Mouse (Mus musculus): ENCODE measurements around the gene Gm32742. TPM values are rescaled to one million over a fixed set of nuclear protein-coding genes. Genes with fewer than 3 reads are reported as not detected.

Gm32742 gene
- polyA plus RNA-seq, 1 experiment from 2014 or later, result not detected

GRCm38 (mm10) chr9:51136985-51137384 lies 28.3 kb downstream of the Gm32742 start:
- H3K27ac ChIP-seq, result no peak overlapping the region
- no peaks in the 10 kb centered on the region for H3K36me3 ChIP-seq (ENCODE audit: inconsistent target)
- no peaks in the 10 kb centered on the region for H3K79me2 ChIP-seq (ENCODE audit: inconsistent target)
- WGBS (ENCODE audit: missing documents), result 67% methylated on average over 3 of the region's 3 CpGs
- H3K4me3 ChIP-seq (ENCODE audit: inconsistent target), result no peak overlapping the region

GRCm38 (mm10) chr9:51114767-51115166 lies 50.5 kb downstream of the Gm32742 start:
- H3K79me2 ChIP-seq (ENCODE audit: inconsistent target), result no peaks in the 10 kb centered on the region
- H3K4me3 ChIP-seq (ENCODE audit: inconsistent target), result no peak overlapping the region
- WGBS (ENCODE audit: missing documents), result 72% methylated on average over 4 of the region's 4 CpGs
- H3K36me3 ChIP-seq (ENCODE audit: inconsistent target), result no peaks in the 10 kb centered on the region
- H3K27ac ChIP-seq, result no peak overlapping the region

- Histone ChIP-seq H3K79me2 (ENCODE audit: inconsistent target) (no peaks in the 10 kb centered on the region), H3K36me3 (ENCODE audit: inconsistent target) (no peaks in the 10 kb centered on the region), H3K27ac (no peak overlapping the region), H3K4me3 (ENCODE audit: inconsistent target) (no peak overlapping the region)
- 58% methylated on average over 2 of the region's 2 CpGs for WGBS (ENCODE audit: missing documents)
Measured at GRCm38 (mm10) chr9:51105751-51106150, 59.6 kb downstream of the Gm32742 start.

GRCm38 (mm10) chr9:51103808-51104514 lies 61.4 kb downstream of the Gm32742 start:
- 28% methylated on average over 20 of the region's 30 CpGs for WGBS (ENCODE audit: missing documents)
- Histone ChIP-seq H3K36me3 (ENCODE audit: inconsistent target) (no peaks in the 10 kb centered on the region), H3K4me3 (ENCODE audit: inconsistent target) (no peak overlapping the region), H3K27ac (no peak overlapping the region), H3K79me2 (ENCODE audit: inconsistent target) (no peaks in the 10 kb centered on the region)

- Histone ChIP-seq H3K27ac (no peak overlapping the region), H3K79me2 (ENCODE audit: inconsistent target) (no peaks in the 10 kb centered on the region), H3K36me3 (ENCODE audit: inconsistent target) (no peaks in the 10 kb centered on the region), H3K4me3 (ENCODE audit: inconsistent target) (no peak overlapping the region)
- 5% methylated on average over 38 of the region's 44 CpGs for WGBS (ENCODE audit: missing documents)
Measured at GRCm38 (mm10) chr9:51102963-51103807, 62.1 kb downstream of the Gm32742 start.

- Histone ChIP-seq H3K4me3 (ENCODE audit: inconsistent target) (no peak within 1 kb of the TSS), H3K27ac (no peak within 1 kb of the TSS), H3K36me3 (ENCODE audit: inconsistent target) (no peaks in the 10 kb centered on the region), H3K79me2 (ENCODE audit: inconsistent target) (no peaks in the 10 kb centered on the region)
- WGBS (ENCODE audit: missing documents), result 11% methylated on average over 27 of the region's 27 CpGs
Measured at GRCm38 (mm10) chr9:51101756-51102425, 63.4 kb downstream of the Gm32742 start, which contains the start of gene 4833427G06Rik. Gene 4833427G06Rik, minus strand, starts transcription at chr9:51102078.

GRCm38 (mm10) chr9:51096306-51096705 lies 69.0 kb downstream of the Gm32742 start:
- WGBS (ENCODE audit: missing documents), result 52% methylated on average over 2 of the region's 2 CpGs
- H3K4me3 ChIP-seq (ENCODE audit: inconsistent target), result no peak overlapping the region
- H3K79me2 ChIP-seq (ENCODE audit: inconsistent target), result no peaks in the 10 kb centered on the region
- no peak overlapping the region for H3K27ac ChIP-seq
- no peaks in the 10 kb centered on the region for H3K36me3 ChIP-seq (ENCODE audit: inconsistent target)

GRCm38 (mm10) chr9:51093697-51094096 lies 71.6 kb downstream of the Gm32742 start:
- no peaks in the 10 kb centered on the region for H3K79me2 ChIP-seq (ENCODE audit: inconsistent target)
- H3K4me3 ChIP-seq (ENCODE audit: inconsistent target), result no peak overlapping the region
- H3K36me3 ChIP-seq (ENCODE audit: inconsistent target), result no peaks in the 10 kb centered on the region
- no peak overlapping the region for H3K27ac ChIP-seq
- WGBS (ENCODE audit: missing documents), result 89% methylated on average over 5 of the region's 5 CpGs

- Histone ChIP-seq H3K36me3 (ENCODE audit: inconsistent target) (no peaks in the 10 kb centered on the region), H3K79me2 (ENCODE audit: inconsistent target) (no peaks in the 10 kb centered on the region), H3K27ac (no peak overlapping the region), H3K4me3 (ENCODE audit: inconsistent target) (no peak overlapping the region)
- WGBS (ENCODE audit: missing documents), result 84% methylated on average over 5 of the region's 5 CpGs
Measured at GRCm38 (mm10) chr9:51081614-51082013, 83.7 kb downstream of the Gm32742 start.

Other genes with a start within 250 kb of the Gm32742 start
- gene Sik2, start 156.4 kb downstream of the Gm32742 start, polyA plus RNA-seq (2018), result 8.4 to 15.8 TPM (median 12.2 TPM) in 3 replicates
- gene Btg4, start 104.6 kb downstream of the Gm32742 start, polyA plus RNA-seq (2018), result not detected in 3 replicates
- 5.6 to 10.0 TPM (median 5.9 TPM) in 3 replicates for gene Layn, start 88.4 kb downstream of the Gm32742 start, polyA plus RNA-seq (2018)
- gene 4833427G06Rik, start 63.4 kb downstream of the Gm32742 start, polyA plus RNA-seq (2018), result not detected in 3 replicates
- gene Pou2af1, start 48.2 kb upstream of the Gm32742 start, polyA plus RNA-seq (2018), result 0.14 TPM in 1 of 3 replicates, not detected in the others
- 0.11 TPM in 1 of 3 replicates, not detected in the others for gene Colca2, start 113.1 kb upstream of the Gm32742 start, polyA plus RNA-seq (2018)
- not detected in 3 replicates for gene 1810046K07Rik, start 163.4 kb upstream of the Gm32742 start, polyA plus RNA-seq (2018)